Mouse (Mus musculus) thymus, postnatal 25 days (tissue): ENCODE measurements around the gene Bfsp1.

ENCODE experiments used
- DNase-seq: peaks from one replicate; pipeline ENCODE4 v3.0.0; 2022

The Bfsp1 gene

GRCm38 (mm10) chr2:143789911-143790310 lies 73.1 kb downstream of the Bfsp1 start:
- DNase-seq, result no peak

DNA sequence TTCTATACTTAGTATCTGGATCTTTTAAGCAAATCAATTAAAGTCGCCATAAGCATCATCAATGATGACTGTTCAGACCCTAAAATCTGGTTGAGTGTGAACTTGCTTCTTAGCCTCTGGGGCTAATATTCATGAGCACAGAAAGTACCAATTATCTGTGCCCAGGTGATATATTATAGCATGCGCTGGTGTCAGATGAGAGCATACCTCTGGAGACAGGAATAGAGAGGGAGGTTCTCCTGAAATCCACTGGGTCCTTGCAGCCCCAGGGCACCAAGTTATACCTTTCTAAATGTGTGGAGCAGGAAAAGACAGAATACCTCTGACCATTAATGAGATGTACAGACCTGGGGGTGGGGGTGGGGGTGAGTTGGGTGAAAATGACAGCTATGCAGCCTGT lies 82.7 kb downstream of the Bfsp1 start:
- DNase-seq, result no peak
